Mouse (Mus musculus) MEL-GATA-1-ER (cell line): Measurements from ENCODE around the gene Olfr113.
"Not testable (repeated sequence)": the region's sequence is repeated elsewhere in the genome, so short reads cannot be mapped to it uniquely, and the experiment has no call there.

Source experiments
- DNase-seq: peaks from one replicate; pipeline ENCODE4 v3.0.0-alpha.2; 2012; ENCODE audit warnings: low read depth; ENCODE audit errors: extremely low read depth

Olfr113 gene

GRCm38 (mm10) chr17:37577563-37577962, at the start of gene Olfr113:
Gene Olfr113 (minus strand): TSS chr17:37577663.
- no peak for DNase-seq

GRCm38 (mm10) chr17:37627009-37627408, 49.5 kb upstream of the Olfr113 start, which contains the start of the genes Olfr115 and Olfr116:
Gene Olfr115 (minus strand): TSS chr17:37627109.
Gene Olfr116 (minus strand): TSS chr17:37627199.
- DNase-seq = no peak

- no peak for DNase-seq
Measured at GRCm38 (mm10) chr17:37592643-37593042, 15.2 kb upstream of the Olfr113 start, which contains the start of gene Olfr114. Gene Olfr114 (minus strand): TSS chr17:37592743.

- DNase-seq = no peak
Measured at GRCm38 (mm10) chr17:37569351-37569750, 8.1 kb downstream of the Olfr113 start, which contains the start of gene Olfr112. Gene Olfr112 (minus strand): TSS chr17:37569451.

GRCm38 (mm10) chr17:37558913-37559615, 18.4 kb downstream of the Olfr113 start:
- DNase-seq = no peak

- DNase-seq = no peak
Measured at GRCm38 (mm10) chr17:37543800-37544435, 33.5 kb downstream of the Olfr113 start.

GRCm38 (mm10) chr17:37541454-37542119, 35.9 kb downstream of the Olfr113 start:
- DNase-seq = no peak

- not testable (repeated sequence) for DNase-seq
Measured at GRCm38 (mm10) chr17:37538416-37538815, 39.0 kb downstream of the Olfr113 start.

GRCm38 (mm10) chr17:37535173-37535572, 42.3 kb downstream of the Olfr113 start:
- no peak for DNase-seq

GRCm38 (mm10) chr17:37525427-37525826, 52.0 kb downstream of the Olfr113 start:
- not testable (repeated sequence) for DNase-seq

GRCm38 (mm10) chr17:37524612-37525011, 52.9 kb downstream of the Olfr113 start:
- DNase-seq = not testable (repeated sequence)
